Mouse (Mus musculus) lung, adult 2 months (tissue): Measurements from ENCODE around the gene Mlh1.

ENCODE experiments used
- CTCF ChIP-seq: fragments of 200-500 bp; IDR thresholded peaks from 2 replicates; pipeline ENCODE4 v1.5.1; 2011; ENCODE audit warnings: mild to moderate bottlenecking, low read length, control low read depth; ENCODE audit not compliant: insufficient read depth
- POLR2A ChIP-seq: fragments of 200-500 bp; IDR thresholded peaks from 2 replicates; pipeline ENCODE4 v1.6.1; 2011; ENCODE audit warnings: low read depth, mild to moderate bottlenecking, control low read depth, low read length, borderline replicate concordance; ENCODE audit errors: extremely low read depth

DNA sequence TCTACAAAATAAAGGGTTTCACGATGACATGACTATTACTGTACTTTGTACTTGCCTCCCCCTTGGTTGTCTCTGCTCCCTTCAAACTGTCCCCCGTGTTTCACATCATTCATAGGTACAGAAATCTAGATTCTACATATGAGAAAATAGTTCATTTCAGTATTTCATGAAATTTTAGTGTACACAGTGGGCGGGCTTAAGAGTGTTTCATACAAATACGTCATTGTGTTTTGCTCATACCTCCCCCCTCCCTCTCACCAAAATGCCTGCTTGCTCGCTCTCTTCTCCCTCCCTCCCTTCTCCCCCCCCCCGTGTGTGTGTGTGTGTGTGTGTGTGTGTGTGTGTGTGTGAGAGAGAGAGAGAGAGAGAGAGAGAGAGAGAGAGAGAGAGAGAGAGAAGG lies 41.7 kb upstream of the Mlh1 start:
- no peak for TF ChIP-seq CTCF
- no peak for TF ChIP-seq POLR2A
